Mouse (Mus musculus) megakaryocyte-erythroid progenitor cell, adult 5 weeks (primary cell): Measurements from ENCODE around the gene Prss43. TPM values are rescaled to one million over a fixed set of nuclear protein-coding genes. Genes with fewer than 3 reads are reported as not detected.

ENCODE experiments used
- polyA plus RNA-seq: library from polyadenylated mRNA; stranded (reverse); fragments of >175 nt; gene quantifications from 2 replicates; pipeline ENCODE4 v1.2.3, GENCODE M21; 2012

The Prss43 gene
- polyA plus RNA-seq: not detected in 2 replicates

GRCm38 (mm10) chr9:110826390-110826789, at the start of gene Prss43:
TSS of gene Prss43 (plus strand) at chr9:110826690.

DNA sequence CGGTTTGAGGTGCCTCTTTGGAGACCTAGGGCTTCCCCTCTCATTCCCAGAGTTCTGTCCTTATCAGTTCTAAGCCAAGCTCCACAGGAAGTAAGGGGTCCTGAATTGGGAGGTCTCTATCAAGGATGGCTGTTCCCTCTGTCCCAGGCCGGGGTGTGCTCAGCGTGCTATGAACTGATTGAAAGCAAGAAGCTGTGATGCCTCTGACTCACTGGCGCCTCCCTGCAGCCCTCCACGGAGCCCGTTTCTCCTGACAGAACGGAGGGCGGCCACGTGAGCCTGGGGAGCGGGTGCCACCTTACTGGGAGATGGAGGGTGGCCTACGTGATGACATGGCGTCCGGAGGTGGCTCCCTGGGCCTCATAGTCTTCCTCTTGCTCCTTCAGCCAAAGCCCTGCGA, 28.6 kb upstream of the Prss43 start, which contains the start of gene Prss42:
Gene Prss42, plus strand, starts transcription at position 301 of the 400 bp plus-strand sequence.

DNA sequence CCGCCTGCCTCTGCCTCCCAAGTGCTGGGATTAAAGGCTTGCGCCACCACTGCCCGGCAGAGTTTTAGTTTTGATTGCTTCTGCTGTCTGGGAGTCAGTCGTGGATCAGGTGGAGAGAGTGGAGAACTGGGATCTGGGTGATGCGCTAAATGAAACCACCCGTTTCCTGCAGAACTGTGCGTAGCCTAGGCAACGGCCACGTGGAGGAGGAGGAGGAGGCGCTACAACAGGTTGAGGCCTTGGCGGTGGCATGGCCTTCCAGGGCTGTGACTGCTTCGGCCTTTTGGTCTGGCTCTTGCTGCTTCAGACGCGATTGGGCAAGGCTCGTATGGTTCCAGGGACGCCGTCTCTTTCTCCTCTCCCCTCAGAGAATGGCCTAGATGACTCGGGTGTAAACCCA, 12.7 kb upstream of the Prss43 start, which contains the start of gene Prss44:
Gene Prss44, plus strand, starts transcription at position 206 of the 400 bp plus-strand sequence.

GRCm38 (mm10) chr9:110834411-110834810, 7.9 kb downstream of the Prss43 start, which contains the start of gene Prss45:
TSS of gene Prss45 (plus strand) at chr9:110834588.

GRCm38 (mm10) chr9:110844206-110844605, 17.7 kb downstream of the Prss43 start, which contains the start of gene Prss46:
TSS of gene Prss46 (plus strand) at chr9:110844506.

GRCm38 (mm10) chr9:110857781-110858472, 31.4 kb downstream of the Prss43 start, which contains the start of gene Prss50:
TSS of gene Prss50 (plus strand) at chr9:110857967.

GRCm38 (mm10) chr9:110879191-110879920, 52.9 kb downstream of the Prss43 start, which contains the start of gene Als2cl:
TSS of gene Als2cl (plus strand) at chr9:110879870.

DNA sequence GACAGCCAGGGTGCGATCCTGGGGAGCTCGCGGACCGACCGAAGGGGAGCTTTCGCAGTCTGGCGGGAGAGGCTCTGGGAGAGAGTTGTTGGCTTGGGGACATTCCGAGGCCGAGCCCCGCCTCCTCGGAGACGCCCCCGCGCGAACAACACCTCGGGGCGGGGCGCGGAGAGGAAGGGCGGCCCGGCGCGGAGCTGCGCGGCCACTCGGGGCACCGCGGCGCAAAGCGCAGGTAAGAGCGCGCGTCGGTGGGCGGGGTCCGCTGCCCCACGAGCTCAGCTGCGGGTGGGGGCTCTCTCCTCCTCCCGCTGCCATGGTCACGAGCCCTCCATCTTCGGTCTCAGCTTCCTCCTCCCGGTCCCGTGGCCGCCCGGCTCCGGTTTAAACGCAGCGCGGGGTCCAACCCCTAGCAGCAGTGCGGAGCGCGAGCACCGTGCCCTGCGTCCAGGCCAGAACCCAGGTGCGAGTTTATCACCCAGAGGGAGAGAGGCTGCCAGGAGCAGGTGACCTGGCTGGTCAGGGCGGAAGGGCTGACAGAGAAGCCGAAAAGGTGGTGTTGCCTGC, 53.6 kb downstream of the Prss43 start, which contains the start of gene Tmie:
Gene Tmie, minus strand, starts transcription at position 116 of the 564 bp plus-strand sequence.

Other genes with a start within 250 kb of the Prss43 start
- 4.9 and 6.1 TPM in 2 replicates for gene Nradd, start 202.2 kb upstream of the Prss43 start, polyA plus RNA-seq
- 74.5 and 76.5 TPM in 2 replicates for gene Nbeal2, start 172.5 kb upstream of the Prss43 start, polyA plus RNA-seq
- gene Ccdc12, start 170.2 kb upstream of the Prss43 start, polyA plus RNA-seq: 381 and 533 TPM in 2 replicates
- not detected in 2 replicates for gene Myl3, start 84.8 kb upstream of the Prss43 start, polyA plus RNA-seq
- gene Pth1r, start 79.5 kb upstream of the Prss43 start, polyA plus RNA-seq: 0.34 and 0.65 TPM in 2 replicates
- 0.04 and 0.14 TPM in 2 replicates for gene Prss42, start 28.5 kb upstream of the Prss43 start, polyA plus RNA-seq
- not detected in 2 replicates for gene Prss44, start 12.7 kb upstream of the Prss43 start, polyA plus RNA-seq
- not detected in 2 replicates for gene Prss45, start 7.9 kb downstream of the Prss43 start, polyA plus RNA-seq
- not detected in 2 replicates for gene Prss46, start 17.8 kb downstream of the Prss43 start, polyA plus RNA-seq
- gene Prss50, start 31.3 kb downstream of the Prss43 start, polyA plus RNA-seq: 54.6 and 61.0 TPM in 2 replicates
- 3.9 and 6.0 TPM in 2 replicates for gene Als2cl, start 53.2 kb downstream of the Prss43 start, polyA plus RNA-seq
- gene Tmie, start 53.4 kb downstream of the Prss43 start, polyA plus RNA-seq: 0.35 and 0.51 TPM in 2 replicates
- not detected in 2 replicates for gene Fam240a, start 90.2 kb downstream of the Prss43 start, polyA plus RNA-seq
- not detected in 2 replicates for gene Tdgf1, start 119.5 kb downstream of the Prss43 start, polyA plus RNA-seq
- gene Lrrc2, start 124.9 kb downstream of the Prss43 start, polyA plus RNA-seq: not detected in 2 replicates
- gene Rtp3, start 163.9 kb downstream of the Prss43 start, polyA plus RNA-seq: 0.12 TPM in 1 of 2 replicates, not detected in the other
- 68.7 and 71.6 TPM in 2 replicates for gene Ltf, start 192.6 kb downstream of the Prss43 start, polyA plus RNA-seq
- gene Ccrl2, start 230.8 kb downstream of the Prss43 start, polyA plus RNA-seq: 1.3 and 1.6 TPM in 2 replicates